Mouse (Mus musculus) ES-Bruce4 (cell line): ENCODE data around the gene Arhgap6.

Source experiments
- CTCF ChIP-seq: IDR thresholded peaks from one replicate; pipeline ENCODE4 v1.8.1; 2011; ENCODE audit warnings: low read depth, low read length
- POLR2A ChIP-seq: IDR thresholded peaks from one replicate; pipeline ENCODE4 v1.8.1; 2011; ENCODE audit warnings: low read length; ENCODE audit not compliant: insufficient read depth

DNA sequence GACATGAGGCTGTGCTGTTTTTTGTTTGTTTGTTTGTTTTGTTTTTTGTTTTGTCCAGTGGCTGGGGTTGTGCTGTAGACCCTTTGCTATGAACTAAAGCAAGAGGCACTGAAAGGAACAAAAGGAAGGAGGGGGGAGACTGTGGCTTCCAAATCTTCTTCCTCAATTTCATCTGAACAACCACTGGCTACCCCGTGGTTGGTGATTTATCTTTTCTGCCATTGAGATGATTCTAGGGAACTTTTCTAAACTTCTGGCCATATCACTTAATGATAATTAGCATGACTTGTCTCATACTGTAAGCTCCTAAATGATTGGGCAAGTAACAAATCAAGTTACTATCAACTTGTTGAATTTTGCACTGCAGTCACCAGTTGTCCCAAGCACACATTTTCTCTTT, 249.0 kb downstream of the Arhgap6 start:
- TF ChIP-seq POLR2A: no peak
- no peak for TF ChIP-seq CTCF
